Mouse (Mus musculus) gastrocnemius, adult 2 months (tissue): ENCODE measurements around the gene Axdnd1. TPM values are rescaled to one million over a fixed set of nuclear protein-coding genes. Genes with fewer than 3 reads are reported as not detected.
A peak's percentile ranks its signal among the peaks of the same experiment; 100 is the strongest.
"Not testable (repeated sequence)": the region's sequence is repeated elsewhere in the genome, so short reads cannot be mapped to it uniquely, and the experiment has no call there.

Experiments used
- DNase-seq: peaks from one replicate; pipeline ENCODE4 v3.0.0; 2022
- H3K27ac ChIP-seq: fragments of 200-600 bp; 2 replicates; pipeline ENCODE4 v1.8.1; 2022; ENCODE audit warnings: mild to moderate bottlenecking
- H3K4me3 ChIP-seq: fragments of 200-600 bp; 2 replicates; pipeline ENCODE4 v1.8.1; 2022; ENCODE audit warnings: mild to moderate bottlenecking, moderate library complexity
- CTCF ChIP-seq: fragments of 200-600 bp; IDR thresholded peaks from 2 replicates; pipeline ENCODE4 v1.8.1; 2022; ENCODE audit warnings: antibody characterized with exemption, mild to moderate bottlenecking, moderate library complexity
- intact Hi-C: fragments of 180-260 bp; cut with DNase I; formaldehyde crosslinking; loops from one replicate; pipeline ENCODE4 v1.15.1; 2025
- total RNA-seq, 2 experiments: library from RNA; stranded (reverse); gene quantifications; 2 replicates each; pipeline ENCODE4 v1.2.3; 2021

Gene Axdnd1
- total RNA-seq, 2 experiments from 2014 or later: not detected

DNA sequence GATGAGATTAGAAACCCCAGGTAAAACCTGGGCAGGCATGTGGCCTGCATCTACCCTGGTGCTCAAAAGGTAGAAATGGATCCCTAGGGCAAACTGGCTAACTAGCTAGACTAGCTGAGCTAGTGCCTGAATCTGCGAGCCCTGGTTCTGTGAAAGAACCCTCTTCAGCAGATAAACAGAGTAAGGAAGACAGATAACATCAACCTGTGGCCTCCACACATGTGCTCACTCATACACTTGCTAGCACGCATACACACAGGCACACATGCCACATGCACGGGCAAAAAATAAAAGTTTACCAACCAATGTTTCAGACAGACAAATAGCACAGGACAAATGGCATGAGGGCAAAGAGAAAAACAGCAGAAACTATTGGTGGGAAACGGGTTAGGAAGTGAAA lies 70.5 kb downstream of the Axdnd1 start:
- Histone ChIP-seq H3K4me3 (no peak overlapping the region), H3K27ac (no peak overlapping the region)
- TF ChIP-seq CTCF: no peak
- intact Hi-C loops: no loop called here
- DNase-seq: no peak

DNA sequence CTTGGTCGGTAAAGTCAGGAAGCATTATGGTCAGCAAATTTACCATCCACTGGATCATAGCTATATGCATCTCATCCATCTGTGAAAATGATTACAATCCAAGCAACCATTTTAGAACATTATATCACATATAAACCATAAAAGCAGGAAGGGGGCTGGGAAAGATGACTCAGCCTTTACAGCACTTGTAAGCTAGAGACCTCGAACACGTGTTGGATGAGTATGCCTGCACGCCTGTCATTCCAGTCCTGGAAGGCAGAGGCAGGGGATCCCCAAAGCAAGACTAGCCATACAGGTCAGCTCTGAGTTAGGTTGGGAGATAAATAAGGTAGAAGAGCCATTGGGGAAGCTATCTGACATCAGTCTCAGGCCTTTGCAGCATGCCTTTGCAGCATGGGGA lies 71.9 kb downstream of the Axdnd1 start:
- H3K27ac ChIP-seq: no peak overlapping the region
- intact Hi-C loops: no loop called here
- no peak for TF ChIP-seq CTCF

DNA sequence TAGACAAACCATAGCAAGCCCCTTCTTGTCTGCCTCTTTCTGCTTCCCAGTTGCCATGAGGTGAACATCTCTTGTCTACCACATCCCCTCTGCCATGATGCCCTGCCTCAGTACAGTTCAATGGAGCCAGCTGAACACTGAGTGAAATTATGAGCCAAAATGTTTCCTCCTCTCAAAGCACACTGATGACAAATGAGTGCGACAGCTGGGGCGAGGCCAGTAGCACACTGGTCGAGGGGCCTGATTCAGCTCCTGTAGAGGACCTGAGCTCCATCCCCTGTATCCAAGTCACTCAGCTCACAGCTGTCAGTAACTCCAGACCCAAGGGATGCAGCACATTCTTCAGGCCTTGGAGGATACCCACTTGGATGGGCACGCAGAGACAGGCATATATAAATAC lies 75.3 kb downstream of the Axdnd1 start:
- Histone ChIP-seq H3K27ac (no peak overlapping the region), H3K4me3 (no peak overlapping the region)
- no peak for DNase-seq
- TF ChIP-seq CTCF: no peak
- intact Hi-C loops: no loop called here

More for the DNA sequence above, 71.9 kb downstream of the Axdnd1 start:
- no peak for DNase-seq
- no peak overlapping the region for H3K4me3 ChIP-seq

DNA sequence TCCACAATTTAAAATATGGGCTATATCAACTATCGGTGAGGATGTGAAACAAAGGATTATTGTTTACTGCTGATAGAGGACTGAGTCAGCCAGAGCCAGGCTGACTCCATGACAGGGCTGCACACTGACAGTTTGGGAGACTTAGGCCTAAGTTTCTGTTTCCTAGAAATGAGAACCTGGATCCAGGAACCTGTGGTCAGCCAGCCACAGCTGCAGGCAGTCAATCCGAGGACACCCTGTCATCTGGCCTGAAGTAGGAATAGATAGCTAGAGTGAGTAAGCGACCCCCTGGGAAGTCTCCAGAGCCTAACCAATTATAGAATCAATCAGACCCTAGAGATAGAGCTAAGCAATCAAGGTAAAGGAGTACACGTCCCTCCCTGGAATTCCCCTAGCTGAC lies 76.5 kb downstream of the Axdnd1 start:
- no peak for DNase-seq
- H3K27ac ChIP-seq: no peak overlapping the region
- no peak for TF ChIP-seq CTCF
- intact Hi-C loops: no loop called here
- H3K4me3 ChIP-seq: no peak overlapping the region

DNA sequence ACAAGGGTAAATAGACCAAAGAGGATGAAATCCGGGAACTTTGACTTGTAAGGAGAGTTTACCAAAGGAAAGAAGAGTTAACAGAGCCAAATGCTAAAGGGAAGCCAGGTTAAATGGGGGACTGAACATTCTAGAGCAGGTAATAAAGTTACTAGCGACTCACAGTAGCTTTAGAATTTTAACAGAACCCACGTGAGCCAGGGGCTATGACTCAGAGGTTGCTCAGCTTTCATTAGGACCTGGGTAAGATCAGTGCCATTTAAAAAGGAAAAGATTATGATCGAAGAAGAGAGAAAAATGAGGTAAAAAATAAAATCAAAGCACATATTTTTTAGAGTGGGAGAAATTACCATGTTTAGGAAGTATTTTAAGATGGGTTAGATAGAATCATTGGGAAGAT lies 80.1 kb downstream of the Axdnd1 start:
- Histone ChIP-seq H3K4me3 (no peak overlapping the region), H3K27ac (no peak overlapping the region)
- no peak for TF ChIP-seq CTCF
- no peak for DNase-seq
- intact Hi-C loops: no loop called here

DNA sequence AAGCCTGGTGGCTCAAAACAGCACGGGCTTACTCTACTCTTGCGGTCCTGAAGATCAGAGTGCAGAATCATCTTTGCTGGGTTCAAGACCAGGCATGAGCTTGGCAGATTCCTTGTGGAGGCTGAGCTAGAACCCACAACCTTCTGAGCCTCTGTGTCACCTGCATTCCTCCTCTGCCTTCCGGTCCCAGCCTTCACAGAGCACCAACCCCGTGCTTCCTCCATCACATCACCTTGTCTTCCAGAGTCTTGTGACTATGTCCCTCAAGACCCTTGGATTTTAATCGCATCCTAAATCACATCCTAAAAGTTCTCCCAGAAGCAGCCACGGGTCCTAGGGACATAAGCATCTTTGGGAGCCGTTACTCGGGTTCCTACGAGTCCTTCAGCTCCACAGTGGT lies 97.8 kb downstream of the Axdnd1 start:
- no peak for DNase-seq

DNA sequence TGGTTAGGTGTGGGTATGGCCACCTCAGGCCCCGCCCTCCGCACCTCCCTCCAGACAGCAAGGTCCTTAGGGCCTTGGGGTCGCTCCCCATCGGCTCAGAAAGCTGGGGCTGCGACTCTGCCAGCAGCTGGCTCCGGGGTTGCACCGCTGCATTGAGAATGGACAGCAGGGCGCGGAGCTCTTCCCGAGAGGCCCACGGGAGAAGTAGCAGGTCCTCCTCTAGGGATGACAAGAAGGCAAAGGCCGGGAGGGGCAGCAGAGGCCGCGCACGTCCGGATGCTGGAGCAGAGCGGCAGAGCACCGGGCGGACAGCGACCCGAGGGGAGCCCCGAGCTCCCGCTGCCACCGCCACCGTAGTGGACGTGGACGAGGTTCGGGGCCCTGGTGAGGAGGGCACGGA lies 110.3 kb downstream of the Axdnd1 start, which contains the start of gene Nphs2:
Nphs2 (plus strand) TSS at position 98 of the 400 bp plus-strand sequence.
- H3K27ac ChIP-seq: no peak within 1 kb of the TSS
- no peak within 1 kb of the TSS for H3K4me3 ChIP-seq
- no peak for TF ChIP-seq CTCF
- DNase-seq: no peak
- intact Hi-C loops: no loop called here

More for the DNA sequence above, 97.8 kb downstream of the Axdnd1 start:
- no peak for TF ChIP-seq CTCF
- Histone ChIP-seq H3K27ac (no peak overlapping the region), H3K4me3 (no peak overlapping the region)
- intact Hi-C loops: no loop called here

DNA sequence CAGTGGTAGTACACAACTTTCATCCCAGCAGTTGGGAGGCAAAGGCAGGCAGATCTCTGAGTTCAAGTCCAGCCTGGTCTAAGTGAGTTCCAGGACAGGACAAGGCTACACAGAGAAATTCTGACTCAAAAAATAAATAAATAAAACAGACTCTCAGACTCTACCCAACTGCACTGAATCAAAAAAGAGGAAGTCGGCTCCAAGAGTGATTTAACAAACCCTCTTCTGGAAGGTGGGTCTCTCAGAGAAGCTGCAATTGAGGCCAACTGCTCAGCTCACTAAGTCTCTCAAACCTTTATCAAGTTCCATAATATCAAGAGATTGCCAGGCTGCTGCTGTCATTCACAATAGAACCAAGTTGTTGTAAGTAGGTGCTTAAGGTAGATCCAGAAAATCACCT lies 112.4 kb downstream of the Axdnd1 start:
- H3K4me3 ChIP-seq: no peak overlapping the region
- DNase-seq: no peak
- no peak for TF ChIP-seq CTCF
- H3K27ac ChIP-seq: no peak overlapping the region
- intact Hi-C loops: no loop called here

DNA sequence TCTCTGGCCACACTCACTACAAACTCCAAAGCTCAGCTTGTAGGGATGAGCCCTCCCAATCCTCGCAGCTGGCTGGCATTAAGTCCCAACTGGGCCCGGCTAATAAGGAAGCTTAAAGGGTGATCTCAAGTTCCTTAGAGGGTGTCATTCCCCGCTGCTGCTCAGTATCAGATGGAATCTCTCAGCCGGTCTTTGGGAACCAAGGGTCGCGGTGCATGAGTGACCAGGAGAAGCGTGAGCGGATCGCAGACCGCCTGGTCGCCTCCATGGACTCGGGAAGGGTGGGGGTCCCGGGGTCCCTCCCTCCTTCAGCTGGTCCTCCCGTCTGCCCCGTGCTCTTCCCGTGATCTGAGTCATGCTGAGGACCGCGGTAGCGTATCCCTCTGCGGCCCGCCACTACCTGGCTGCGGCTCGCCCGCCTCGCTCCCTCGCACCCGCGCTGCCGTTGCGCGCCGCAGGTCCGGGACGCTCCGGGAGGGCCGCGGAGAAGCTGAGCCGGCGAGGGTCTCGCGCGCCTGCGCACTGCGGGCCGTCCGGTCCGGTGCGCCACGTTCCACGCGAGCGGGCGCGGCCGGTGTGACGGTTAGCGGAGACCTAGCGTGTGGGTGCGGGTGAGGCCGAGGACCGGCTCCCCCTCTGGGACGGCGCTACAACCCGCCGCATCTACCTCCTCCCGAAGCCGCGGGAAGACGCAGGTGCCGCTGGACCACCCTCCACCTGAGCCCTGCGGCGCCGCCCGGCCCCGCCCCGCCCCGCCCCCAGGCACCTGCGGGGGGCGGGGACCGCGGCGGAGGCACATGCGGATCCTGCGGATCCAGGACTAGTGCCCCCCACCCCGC lies 117.8 kb downstream of the Axdnd1 start, which contains the start of gene Tdrd5:
Tdrd5 (minus strand) TSS at position 754 of the 839 bp plus-strand sequence.
- intact Hi-C loops: no loop called here
- H3K4me3 ChIP-seq: peak within 1 kb of the TSS; percentile 71
- TF ChIP-seq CTCF: no peak
- peak; percentile 22 for DNase-seq
- H3K27ac ChIP-seq: no peak within 1 kb of the TSS

DNA sequence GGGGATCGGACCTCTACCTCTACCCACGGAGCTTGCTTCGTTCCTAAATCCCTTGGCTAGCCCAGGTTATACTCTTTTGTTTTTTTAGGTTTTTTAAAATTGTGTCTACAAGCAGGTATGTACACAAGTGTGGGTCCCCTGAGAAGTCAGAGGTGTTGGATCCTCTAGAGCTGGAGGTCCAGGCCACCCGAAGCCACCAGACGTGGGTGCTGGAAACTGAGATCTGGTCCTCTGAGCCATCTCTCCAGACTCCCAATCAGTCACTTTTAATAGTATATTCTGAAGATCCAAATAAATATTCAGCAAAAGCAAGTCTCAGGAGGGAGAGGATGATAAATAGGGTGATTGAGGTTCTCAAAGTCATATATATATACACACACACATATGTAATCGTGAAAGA lies 130.9 kb downstream of the Axdnd1 start:
- DNase-seq: no peak
- intact Hi-C loops: no loop called here
- Histone ChIP-seq H3K4me3 (no peak overlapping the region), H3K27ac (no peak overlapping the region)
- no peak for TF ChIP-seq CTCF

DNA sequence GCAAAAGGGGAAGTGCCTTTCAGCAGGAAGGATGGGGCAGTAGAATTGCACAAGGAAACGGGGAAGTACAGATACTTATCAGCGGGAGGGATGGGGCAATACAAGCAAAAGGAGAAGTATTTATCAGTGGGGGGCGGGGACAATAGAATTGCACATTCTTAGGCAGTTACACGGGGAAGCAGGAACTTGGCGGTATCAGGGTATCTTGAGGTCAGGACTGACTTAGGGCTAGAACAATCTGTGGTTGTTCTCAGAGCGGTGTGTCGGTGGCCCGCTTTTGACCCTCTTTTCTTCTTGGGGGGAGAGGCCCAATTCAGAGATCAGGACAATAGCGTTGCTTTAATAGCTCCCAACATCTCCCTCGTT lies 131.8 kb downstream of the Axdnd1 start:
- intact Hi-C loops, DNase-seq, H3K27ac ChIP-seq, H3K4me3 ChIP-seq: not testable (repeated sequence)

DNA sequence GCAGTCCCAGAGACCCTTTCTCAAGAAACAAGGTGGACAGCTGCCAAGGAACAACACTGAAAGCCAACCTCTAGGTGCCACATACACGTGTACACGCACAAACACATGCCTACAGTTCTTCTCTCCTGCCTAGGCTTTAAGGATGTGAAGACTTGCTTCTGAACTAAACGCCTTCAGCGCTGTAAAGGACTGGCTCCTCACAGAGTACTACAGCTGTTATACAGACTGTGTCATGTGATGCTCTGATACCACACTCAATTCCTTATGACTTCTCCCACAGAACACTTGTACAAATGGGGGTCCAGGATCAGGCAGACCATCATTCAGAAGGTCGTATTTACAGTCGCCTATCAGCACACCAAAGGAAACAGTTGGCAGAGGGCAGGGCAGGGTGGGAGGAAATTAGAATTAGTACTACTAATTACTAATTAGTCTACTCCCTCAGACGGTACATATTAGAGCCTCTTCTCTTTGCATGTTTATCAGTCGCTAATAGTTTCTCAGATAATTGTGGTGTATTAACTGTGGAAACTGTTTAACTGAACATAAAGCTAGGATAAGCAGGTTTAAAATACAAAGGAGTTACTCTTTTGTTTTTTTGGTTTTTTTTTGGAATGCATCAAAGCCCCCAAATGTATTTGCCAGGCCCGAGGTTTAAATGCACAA lies 132.3 kb downstream of the Axdnd1 start:
- DNase-seq: no peak
- intact Hi-C loops: no loop called here
- no peak overlapping the region for H3K27ac ChIP-seq
- H3K4me3 ChIP-seq: no peak overlapping the region
- no peak for TF ChIP-seq CTCF

DNA sequence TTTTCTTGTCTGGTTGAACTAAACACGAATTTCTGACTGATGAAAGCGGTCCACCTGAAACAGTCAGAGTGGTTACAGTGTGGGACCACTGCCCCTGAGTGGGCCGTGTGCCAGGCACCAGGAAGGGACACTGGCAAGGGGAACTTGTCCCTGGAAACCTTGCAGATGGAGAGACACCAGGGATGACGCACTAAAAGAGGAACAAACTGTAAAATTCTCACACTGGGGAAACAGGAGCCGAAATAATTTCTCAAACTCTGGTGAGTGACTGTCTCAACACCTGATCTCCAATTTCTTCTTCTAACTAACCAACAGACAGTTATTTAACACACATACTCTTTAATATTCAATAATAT lies 135.4 kb downstream of the Axdnd1 start:
- intact Hi-C loops: no loop called here
- H3K27ac ChIP-seq: no peak overlapping the region
- DNase-seq: no peak
- no peak overlapping the region for H3K4me3 ChIP-seq
- no peak for TF ChIP-seq CTCF
